Mouse (Mus musculus): ENCODE data around the gene Pfn3. TPM values are rescaled to one million over a fixed set of nuclear protein-coding genes. Genes with fewer than 3 reads are reported as not detected.

The Pfn3 gene
- polyA plus RNA-seq (2012; ENCODE audit: low replicate concordance): not detected in 2 replicates

DNA sequence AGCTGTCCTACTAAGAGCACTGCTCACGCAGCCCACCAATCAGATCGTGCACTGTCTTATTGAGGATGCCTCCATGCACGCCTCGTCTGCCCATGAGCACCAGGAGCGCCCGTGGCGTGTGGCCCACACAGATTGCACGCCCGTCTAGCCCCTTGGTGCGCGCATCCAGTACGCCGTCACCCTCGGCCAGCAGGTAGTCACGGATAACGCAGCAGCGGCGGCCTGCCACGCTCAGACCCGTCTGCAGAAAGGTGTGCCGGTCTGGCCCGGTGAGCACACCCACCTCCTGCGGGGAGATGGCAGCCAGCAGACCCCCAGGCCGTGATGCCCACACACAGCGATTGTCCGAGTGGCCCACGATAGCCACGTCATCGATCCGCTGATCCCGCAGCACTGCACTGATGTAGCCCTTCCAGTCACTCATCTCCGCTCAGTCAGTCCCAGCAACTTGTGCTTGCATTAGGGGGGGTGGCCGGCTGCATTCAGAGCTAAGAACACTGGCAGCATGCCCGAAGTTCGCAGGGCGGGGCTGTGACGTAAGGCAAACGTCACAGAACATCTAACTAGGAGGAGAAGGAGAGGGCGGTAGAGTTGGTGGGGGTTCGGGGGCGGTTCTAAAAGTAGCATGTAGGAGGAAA is at the start of gene Pfn3:
TSS of gene Pfn3 (minus strand) at position 490 of the 638 bp plus-strand sequence.

DNA sequence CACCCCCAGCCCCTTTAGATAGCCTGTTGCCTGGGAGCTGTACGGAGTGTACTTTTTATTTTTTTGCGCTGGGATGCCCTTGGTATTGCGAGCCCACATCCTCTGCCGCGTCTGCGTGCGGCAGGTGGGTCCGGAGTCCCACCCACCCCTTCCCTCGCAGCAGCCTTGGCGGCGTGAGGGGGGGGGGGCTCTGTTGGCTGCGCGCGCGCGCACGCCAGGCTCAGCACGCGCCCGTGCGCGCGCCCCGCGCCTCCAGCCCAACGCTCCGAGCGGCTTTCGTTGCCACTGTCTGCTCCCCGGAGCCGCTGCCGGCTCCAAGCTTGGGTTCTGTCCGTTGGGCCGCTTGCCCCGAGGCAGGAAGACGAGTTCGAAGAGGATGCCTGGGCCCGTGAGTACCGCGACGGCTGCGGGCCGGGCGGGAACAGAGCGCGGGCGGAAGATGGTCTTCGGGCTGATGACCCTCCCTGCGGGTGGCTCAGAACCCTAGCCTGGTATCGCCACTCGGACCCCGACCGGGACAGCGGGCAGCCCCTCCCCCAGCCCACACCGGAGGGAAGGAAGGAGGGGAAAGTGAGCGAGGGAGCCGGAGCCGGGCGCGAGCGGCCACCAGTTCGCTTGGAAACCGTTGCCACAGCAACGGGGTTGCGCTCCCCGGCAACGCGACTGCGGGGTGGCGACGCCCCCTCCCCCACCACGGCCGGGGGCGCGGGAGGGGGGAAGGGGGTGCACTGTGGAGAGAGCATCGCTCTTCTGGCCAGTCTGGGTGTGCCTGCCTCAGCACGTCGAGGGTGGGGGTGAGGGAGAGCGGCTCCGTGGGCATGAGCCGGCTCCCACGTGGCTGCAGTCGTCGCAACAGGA is 49.2 kb upstream of the Pfn3 start, which contains the start of gene Prr7:
TSS of gene Prr7 (plus strand) at position 241 of the 858 bp plus-strand sequence.

DNA sequence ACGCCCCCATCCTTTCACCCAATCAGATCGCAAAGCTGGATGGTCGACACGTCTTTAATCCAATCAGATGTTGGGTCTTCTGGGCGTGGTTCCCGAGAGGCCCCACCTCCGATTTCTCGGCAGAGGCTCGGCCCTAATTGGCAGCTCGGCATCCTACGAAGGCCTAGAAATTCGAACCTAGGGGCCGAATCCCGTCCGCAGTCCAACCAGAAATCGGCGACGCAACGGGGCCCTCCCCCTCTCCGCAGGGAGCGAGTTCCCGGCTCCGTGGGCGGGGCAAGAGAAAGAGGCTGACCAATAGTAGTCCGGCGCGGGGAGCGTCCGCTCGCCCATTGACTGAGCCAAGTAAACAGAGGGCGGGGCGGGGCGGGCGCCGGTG is 29.9 kb upstream of the Pfn3 start, which contains the start of gene Grk6:
TSS of gene Grk6 (plus strand) at position 136 of the 379 bp plus-strand sequence.

DNA sequence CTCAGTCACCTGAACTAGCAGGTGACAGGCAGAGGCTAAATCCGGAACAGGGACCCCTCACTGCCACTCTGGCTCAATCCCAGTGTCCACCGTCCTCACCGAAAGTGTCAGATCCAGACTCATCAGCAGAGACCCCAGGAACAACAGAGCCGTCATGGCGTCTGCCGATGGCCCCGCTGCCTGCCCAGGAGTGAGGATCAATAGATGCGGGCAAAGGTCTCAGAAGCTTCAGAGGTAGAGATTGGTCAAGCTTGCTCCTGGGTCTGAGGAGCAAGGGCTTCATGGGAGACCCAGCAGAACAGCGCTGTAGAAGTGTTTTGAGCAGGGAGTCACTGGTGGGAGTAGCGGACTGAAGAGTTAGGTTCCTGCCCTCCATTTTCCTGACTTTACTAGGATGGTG is 11.6 kb upstream of the Pfn3 start, which contains the start of gene F12:
TSS of gene F12 (minus strand) at position 181 of the 400 bp plus-strand sequence.

DNA sequence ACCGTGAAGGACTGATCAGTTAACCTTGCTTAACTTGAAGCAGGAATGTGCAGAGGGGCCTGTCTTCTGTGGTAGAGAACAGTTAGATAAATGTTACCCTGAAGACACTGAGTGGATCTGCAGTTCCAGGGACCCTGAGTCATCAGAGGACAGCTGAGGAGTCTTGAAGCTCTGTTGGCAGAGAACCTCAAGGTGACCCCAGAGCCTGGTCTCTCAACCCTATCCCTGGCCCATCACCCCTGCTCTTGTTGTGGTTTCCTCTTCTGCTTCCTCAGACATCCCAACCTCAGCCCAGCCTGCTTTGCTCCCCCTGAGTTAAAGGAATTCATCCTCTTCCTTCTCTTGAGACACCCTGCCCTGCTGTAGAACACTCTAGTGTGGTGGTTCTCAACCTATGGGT is 16.9 kb downstream of the Pfn3 start, which contains the start of gene Slc34a1:
TSS of gene Slc34a1 (plus strand) at position 100 of the 400 bp plus-strand sequence.

DNA sequence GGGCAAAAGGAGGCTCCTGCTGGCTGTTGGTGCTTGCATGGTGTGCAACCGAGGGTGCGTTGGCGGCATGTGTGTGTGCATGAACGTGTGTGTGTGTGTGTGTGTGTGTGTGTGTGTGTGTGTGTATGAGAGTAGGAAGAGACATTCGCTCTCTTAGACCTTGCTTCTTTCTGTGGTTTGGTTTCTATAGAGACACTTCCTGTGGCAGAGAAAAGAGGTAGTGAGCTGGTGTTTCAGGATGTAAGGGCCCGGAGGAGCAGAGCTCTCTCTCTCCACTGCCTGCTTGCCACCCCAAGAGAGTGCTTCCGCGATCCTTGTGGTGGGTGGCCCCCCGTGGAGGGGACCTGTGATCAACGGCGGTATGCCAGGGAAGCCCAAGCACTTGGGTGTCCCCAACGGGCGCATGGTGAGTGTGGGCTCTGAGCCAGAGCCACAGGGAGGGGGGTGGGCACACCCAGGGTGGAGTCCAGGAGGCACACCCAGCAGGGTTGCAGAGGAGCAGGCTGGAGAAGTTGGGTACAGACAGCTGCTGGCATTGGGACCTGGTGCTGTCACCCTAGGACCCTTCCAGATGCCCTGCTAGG is 45.4 kb downstream of the Pfn3 start, which contains the start of gene Rgs14:
TSS of gene Rgs14 (plus strand) at position 202 of the 584 bp plus-strand sequence.

Other genes with a start within 250 kb of the Pfn3 start
- gene Nsd1, start 205.4 kb downstream of the Pfn3 start, polyA plus RNA-seq (2012; ENCODE audit: low replicate concordance): 20.4 and 23.9 TPM in 2 replicates
- 229 and 294 TPM in 2 replicates for gene Prelid1, start 94.7 kb downstream of the Pfn3 start, polyA plus RNA-seq (2012; ENCODE audit: low replicate concordance)
- gene Rab24, start 93.3 kb downstream of the Pfn3 start, polyA plus RNA-seq (2012; ENCODE audit: low replicate concordance): 89.1 and 111 TPM in 2 replicates
- gene Mxd3, start 85.4 kb downstream of the Pfn3 start, polyA plus RNA-seq (2012; ENCODE audit: low replicate concordance): 5.3 and 15.9 TPM in 2 replicates
- gene Lman2, start 52.4 kb downstream of the Pfn3 start, polyA plus RNA-seq (2012; ENCODE audit: low replicate concordance): 49.6 and 89.4 TPM in 2 replicates
- gene Rgs14, start 45.5 kb downstream of the Pfn3 start, polyA plus RNA-seq (2012; ENCODE audit: low replicate concordance): 59.4 and 65.0 TPM in 2 replicates
- 0.49 and 0.69 TPM in 2 replicates for gene Slc34a1, start 17.0 kb downstream of the Pfn3 start, polyA plus RNA-seq (2012; ENCODE audit: low replicate concordance)
- gene F12, start 11.6 kb upstream of the Pfn3 start, polyA plus RNA-seq (2012; ENCODE audit: low replicate concordance): 0.29 TPM in 2 replicates
- 242 and 271 TPM in 2 replicates for gene Grk6, start 29.8 kb upstream of the Pfn3 start, polyA plus RNA-seq (2012; ENCODE audit: low replicate concordance)
- gene Prr7, start 49.0 kb upstream of the Pfn3 start, polyA plus RNA-seq (2012; ENCODE audit: low replicate concordance): 16.2 and 61.9 TPM in 2 replicates
- 7.9 and 12.5 TPM in 2 replicates for gene Dbn1, start 72.9 kb upstream of the Pfn3 start, polyA plus RNA-seq (2012; ENCODE audit: low replicate concordance)
- 67.1 and 113 TPM in 2 replicates for gene Pdlim7, start 98.4 kb upstream of the Pfn3 start, polyA plus RNA-seq (2012; ENCODE audit: low replicate concordance)
- 740 and 1,822 TPM in 2 replicates for gene Dok3, start 114.1 kb upstream of the Pfn3 start, polyA plus RNA-seq (2012; ENCODE audit: low replicate concordance)
- gene Ddx41, start 121.4 kb upstream of the Pfn3 start, polyA plus RNA-seq (2012; ENCODE audit: low replicate concordance): 103 and 109 TPM in 2 replicates
- gene Fam193b, start 155.9 kb upstream of the Pfn3 start, polyA plus RNA-seq (2012; ENCODE audit: low replicate concordance): 114 and 272 TPM in 2 replicates
- gene Tmed9, start 158.5 kb upstream of the Pfn3 start, polyA plus RNA-seq (2012; ENCODE audit: low replicate concordance): 85.5 and 140 TPM in 2 replicates
- 29.7 and 36.1 TPM in 2 replicates for gene B4galt7, start 184.7 kb upstream of the Pfn3 start, polyA plus RNA-seq (2012; ENCODE audit: low replicate concordance)
- 19.9 and 30.4 TPM in 2 replicates for gene Caml, start 207.8 kb upstream of the Pfn3 start, polyA plus RNA-seq (2012; ENCODE audit: low replicate concordance)
- gene Ddx46, start 219.8 kb upstream of the Pfn3 start, polyA plus RNA-seq (2012; ENCODE audit: low replicate concordance): 16.8 and 28.2 TPM in 2 replicates

Data from hematopoietic multipotent progenitor cell, adult 10-12 weeks (in vitro differentiated cells).